Mouse (Mus musculus) 3134 (cell line): ENCODE data around the gene Dlg5.

Experiments
- DNase-seq: peaks from one replicate; pipeline ENCODE4 v3.0.0-alpha.2; 2011; ENCODE audit warnings: low spot score; ENCODE audit not compliant: insufficient read length; ENCODE audit errors: extremely low read depth

Dlg5 gene

GRCm38 (mm10) chr14:24134623-24135290 is 111.0 kb downstream of the Dlg5 start:
- no peak for DNase-seq

GRCm38 (mm10) chr14:24133801-24134200 is 111.9 kb downstream of the Dlg5 start:
- no peak for DNase-seq

- DNase-seq: no peak
These were observed 113.6 kb downstream of the Dlg5 start for GRCm38 (mm10) chr14:24132092-24132491.

- no peak for DNase-seq
These were observed 120.7 kb downstream of the Dlg5 start for GRCm38 (mm10) chr14:24125069-24125468.

GRCm38 (mm10) chr14:24124171-24124570 is 121.5 kb downstream of the Dlg5 start:
- no peak for DNase-seq

- DNase-seq: no peak
These were observed 139.0 kb downstream of the Dlg5 start for GRCm38 (mm10) chr14:24106734-24107133.

- DNase-seq: no peak
These were observed 146.9 kb downstream of the Dlg5 start for GRCm38 (mm10) chr14:24098828-24099227.

- DNase-seq: no peak
These were observed 151.1 kb downstream of the Dlg5 start for GRCm38 (mm10) chr14:24094656-24095055.

GRCm38 (mm10) chr14:24093221-24093620 is 152.5 kb downstream of the Dlg5 start:
- no peak for DNase-seq

GRCm38 (mm10) chr14:24092391-24092790 is 153.3 kb downstream of the Dlg5 start:
- no peak for DNase-seq

- DNase-seq: no peak
These were observed 154.9 kb downstream of the Dlg5 start for GRCm38 (mm10) chr14:24090790-24091189.

- DNase-seq: no peak
These were observed 156.5 kb downstream of the Dlg5 start for GRCm38 (mm10) chr14:24089181-24089580.

- DNase-seq: no peak
These were observed 158.3 kb downstream of the Dlg5 start for GRCm38 (mm10) chr14:24087430-24087829.

- no peak for DNase-seq
These were observed 159.2 kb downstream of the Dlg5 start for GRCm38 (mm10) chr14:24086481-24086880.
